In the genomic region with DNA sequence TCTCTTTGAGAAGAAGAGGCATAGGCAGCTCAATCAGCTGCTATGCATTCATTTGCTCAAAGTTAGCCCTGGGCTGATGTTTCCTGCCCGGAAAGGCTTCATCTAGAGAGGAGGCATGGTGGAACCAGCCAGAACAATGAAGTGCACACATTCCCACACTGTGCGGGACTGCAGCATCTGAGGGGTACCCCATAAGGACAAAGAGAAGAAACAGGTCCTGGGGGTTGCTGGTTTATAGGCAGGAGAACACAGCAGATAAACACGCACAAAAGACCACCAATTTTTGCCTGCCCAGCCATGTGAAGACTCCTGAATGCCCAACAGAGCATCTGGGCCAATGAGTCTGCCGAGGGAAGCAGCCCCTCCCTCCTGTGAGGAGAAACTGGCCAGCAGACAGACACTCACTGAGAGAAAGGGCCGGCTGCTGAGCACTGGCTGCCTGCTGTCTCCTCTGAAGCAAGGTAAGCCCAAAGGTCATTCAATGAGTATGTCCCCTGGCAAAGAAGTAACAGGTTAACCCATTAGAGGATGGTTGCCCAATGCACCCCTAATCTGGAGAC, we compare ENCODE assay signal across 16 mouse cellular contexts. TPM values are rescaled to one million over a fixed set of nuclear protein-coding genes. Genes with fewer than 3 reads are reported as not detected.
DNase-seq lines count a peak whose midpoint lies in the region; ATAC-seq and TF ChIP-seq lines count a peak whose summit lies in the region.
"Had no signal": no experiment of that assay in that cellular context is flagged by ENCODE, and none has a peak within 500 bp of the region (broad histone marks: within the 10 kb centered on the region; RNA-seq: fewer than 3 reads in every experiment).

No protein-coding gene starts in this region.

- peak; percentile 58 to 59 for DNase-seq in cerebellum, postnatal 14 days
- DNase-seq in cerebellum, postnatal 4 days (ENCODE audit: low spot score in 2 of 2) = no peak
- no peak for DNase-seq in hindbrain, embryonic 10.5 days (ENCODE audit: low spot score)
- DNase-seq in midbrain, embryonic 10.5 days (ENCODE audit: low spot score) = no peak
- peak; percentile 72 for DNase-seq in midbrain, postnatal 0 days (ENCODE audit: low spot score)
- no peak for DNase-seq in right cerebral cortex, postnatal 36 days (ENCODE audit: low spot score in 2 of 2)
- DNase-seq: B cell, adult 2 months; gastrocnemius, adult 2 months; heart, postnatal 36 days; lung, postnatal 10 days; right cerebral cortex, postnatal 25 days had no signal

- H3K4me1 ChIP-seq in hindbrain, embryonic 10.5 days (replicated peaks) = peaks cover 18% of the 10 kb centered on the region
- H3K4me1 ChIP-seq in hindbrain, embryonic 12.5 days = peaks cover 8% of the 10 kb centered on the region; the same call in 1 of the 2 replicates
- peaks cover 9% of the 10 kb centered on the region for H3K4me1 ChIP-seq in midbrain, embryonic 13.5 days (replicated peaks)
- peaks cover 18% of the 10 kb centered on the region for H3K4me1 ChIP-seq in midbrain, embryonic 10.5 days
- peaks cover 4% of the 10 kb centered on the region; the same call in 1 of the 2 replicates for H3K4me1 ChIP-seq in midbrain, postnatal 0 days (ENCODE audit: insufficient read depth, low read length)

- no peak for TF ChIP-seq CTCF in midbrain, postnatal 0 days (IDR thresholded peaks at IDR 0.05)

- no peaks in the 10 kb centered on the region for H3K36me3 ChIP-seq in hindbrain, embryonic 10.5 days
- no peaks in the 10 kb centered on the region for H3K36me3 ChIP-seq in hindbrain, embryonic 12.5 days
- no peaks in the 10 kb centered on the region for H3K36me3 ChIP-seq in midbrain, embryonic 13.5 days
- no peaks in the 10 kb centered on the region for H3K36me3 ChIP-seq in midbrain, embryonic 10.5 days
- H3K36me3 ChIP-seq in midbrain, postnatal 0 days (ENCODE audit: insufficient read depth, low read length) = no peaks in the 10 kb centered on the region
- H3K36me3 ChIP-seq: embryonic facial prominence, embryonic 15.5 days had no signal

- 0 out of 2 replicates have a peak, but pooled peaks cover 5% of the 10 kb centered on the region for H3K27me3 ChIP-seq in hindbrain, embryonic 10.5 days (ENCODE audit: insufficient read depth, poor library complexity, severe bottlenecking)
- H3K27me3 ChIP-seq in hindbrain, embryonic 12.5 days = 0 out of 2 replicates have a peak, but pooled peaks cover 2% of the 10 kb centered on the region
- H3K27me3 ChIP-seq in midbrain, embryonic 13.5 days = no peaks in the 10 kb centered on the region
- H3K27me3 ChIP-seq in midbrain, embryonic 10.5 days (ENCODE audit: low read depth, poor library complexity, severe bottlenecking) = no peaks in the 10 kb centered on the region
- no peaks in the 10 kb centered on the region for H3K27me3 ChIP-seq in midbrain, postnatal 0 days (ENCODE audit: insufficient read depth, low read length)
- H3K27me3 ChIP-seq: embryonic facial prominence, embryonic 15.5 days had no signal

- no peak overlapping the region for H3K4me2 ChIP-seq in hindbrain, embryonic 12.5 days (replicated peaks)
- H3K4me2 ChIP-seq in midbrain, embryonic 13.5 days (replicated peaks) = no peak overlapping the region
- H3K4me2 ChIP-seq in midbrain, postnatal 0 days (ENCODE audit: low read depth, low read length, poor library complexity, severe bottlenecking) = no peak overlapping the region
- H3K4me2 ChIP-seq: embryonic facial prominence, embryonic 15.5 days had no signal

- H3K4me3 ChIP-seq in hindbrain, embryonic 10.5 days = no peak overlapping the region
- H3K4me3 ChIP-seq in hindbrain, embryonic 12.5 days = no peak overlapping the region
- no peak overlapping the region for H3K4me3 ChIP-seq in midbrain, embryonic 13.5 days (replicated peaks)
- H3K4me3 ChIP-seq in midbrain, embryonic 10.5 days = no peak overlapping the region
- no peak overlapping the region for H3K4me3 ChIP-seq in midbrain, postnatal 0 days (ENCODE audit: low read depth, low read length)
- H3K4me3 ChIP-seq: embryonic facial prominence, embryonic 15.5 days; gastrocnemius, adult 2 months had no signal

- peak overlapping the region; percentile 53 for H3K27ac ChIP-seq in hindbrain, embryonic 10.5 days
- H3K27ac ChIP-seq in hindbrain, embryonic 12.5 days = no peak overlapping the region
- H3K27ac ChIP-seq in midbrain, embryonic 13.5 days = 0 out of 2 replicates have a peak overlapping the region, but pooled peaks have one; percentile 5
- no peak overlapping the region for H3K27ac ChIP-seq in midbrain, embryonic 10.5 days (replicated peaks)
- H3K27ac ChIP-seq in midbrain, postnatal 0 days (ENCODE audit: low read depth, low read length) = no peak overlapping the region
- H3K27ac ChIP-seq: embryonic facial prominence, embryonic 15.5 days; gastrocnemius, adult 2 months; liver, embryonic 14.5 days had no signal

- ATAC-seq in hindbrain, embryonic 12.5 days (ENCODE audit: low FRiP score) = no peak
- no peak for ATAC-seq in midbrain, embryonic 13.5 days
- ATAC-seq in midbrain, postnatal 0 days (ENCODE audit: low FRiP score) = peak; percentile 75
- ATAC-seq: intestine, postnatal 0 days had no signal

- H3K9ac ChIP-seq in hindbrain, embryonic 12.5 days = no peak overlapping the region
- no peak overlapping the region for H3K9ac ChIP-seq in midbrain, embryonic 13.5 days (replicated peaks)
- H3K9ac ChIP-seq in midbrain, postnatal 0 days (replicated peaks; ENCODE audit: low read length, poor library complexity, severe bottlenecking) = no peak overlapping the region
- H3K9ac ChIP-seq: embryonic facial prominence, embryonic 15.5 days; liver, embryonic 14.5 days had no signal

- H3K9me3 ChIP-seq in hindbrain, embryonic 10.5 days = no peaks in the 10 kb centered on the region
- no peaks in the 10 kb centered on the region for H3K9me3 ChIP-seq in hindbrain, embryonic 12.5 days (replicated peaks)
- no peaks in the 10 kb centered on the region for H3K9me3 ChIP-seq in midbrain, embryonic 13.5 days
- no peaks in the 10 kb centered on the region for H3K9me3 ChIP-seq in midbrain, embryonic 10.5 days (replicated peaks)
- no peaks in the 10 kb centered on the region for H3K9me3 ChIP-seq in midbrain, postnatal 0 days (ENCODE audit: low read length)
- H3K9me3 ChIP-seq: embryonic facial prominence, embryonic 15.5 days had no signal

- WGBS in hindbrain, embryonic 10.5 days = 38% methylated on average over 5 of the region's 5 CpGs
- 34% methylated on average over 5 of the region's 5 CpGs for WGBS in hindbrain, embryonic 12.5 days
- 33% methylated on average over 5 of the region's 5 CpGs for WGBS in midbrain, embryonic 13.5 days
- 49% methylated on average over 5 of the region's 5 CpGs for WGBS in midbrain, embryonic 10.5 days
- WGBS in midbrain, postnatal 0 days = 30% methylated on average over 5 of the region's 5 CpGs

RNA-seq across cellular contexts. Expression of a gene that starts 12.7 kb away (rescaled TPM):
- 6.0 and 6.6 TPM in 2 replicates for polyA plus RNA-seq in hindbrain, embryonic 10.5 days (2016; fragmentation: Nextera tagmentation; extraction: Ambion mirVana)
- 10.9 and 11.8 TPM in 2 replicates for polyA plus RNA-seq in hindbrain, embryonic 12.5 days (2016; fragmentation: Nextera tagmentation; extraction: Ambion mirVana)
- 15.1 and 16.5 TPM in 2 replicates for polyA plus RNA-seq in midbrain, embryonic 13.5 days (2015; fragmentation: Nextera tagmentation; extraction: Ambion mirVana)
- 5.2 and 6.1 TPM in 2 replicates for polyA plus RNA-seq in midbrain, embryonic 10.5 days (2016; fragmentation: Nextera tagmentation; extraction: Ambion mirVana)
- total RNA-seq in midbrain, postnatal 0 days (2014; rRNA removed) = 48.4 and 73.0 TPM in 2 replicates
- polyA plus RNA-seq in midbrain, postnatal 0 days (2015; fragmentation: Nextera tagmentation; extraction: Ambion mirVana) = 15.2 and 21.1 TPM in 2 replicates

Comparison
In these comparisons a context has a peak if more than half of its experiments do, and no peak if none do; other contexts are left out.
1. DNase-seq: peak in cerebellum, postnatal 14 days (2 of 2) and midbrain, postnatal 0 days (single experiment); none in cerebellum, postnatal 4 days (0 of 2), hindbrain, embryonic 10.5 days (single experiment), midbrain, embryonic 10.5 days (single experiment) and right cerebral cortex, postnatal 36 days (0 of 2).
2. H3K27ac ChIP-seq: peak in hindbrain, embryonic 10.5 days (single experiment) and midbrain, embryonic 13.5 days (single experiment); none in hindbrain, embryonic 12.5 days (single experiment), midbrain, embryonic 10.5 days (single experiment) and midbrain, postnatal 0 days (single experiment).